Mouse (Mus musculus) C2C12 (cell line): ENCODE results near the gene Snap91.

Source experiments
- CTCF ChIP-seq: IDR thresholded peaks from one replicate; pipeline ENCODE4 v1.5.1; 2011; ENCODE audit not compliant: control insufficient read depth, insufficient read depth, insufficient read length
- MYOD1 ChIP-seq: IDR thresholded peaks from one replicate; pipeline ENCODE4 v1.6.1; 2011; ENCODE audit warnings: low read depth; ENCODE audit not compliant: control insufficient read depth, insufficient read length

- no peak for TF ChIP-seq CTCF
- no peak for TF ChIP-seq MYOD1
Observed at GRCm38 (mm10) chr9:86800600-86801163, 79.8 kb downstream of the Snap91 start.
